Mouse (Mus musculus) cortical plate, adult 2 months (tissue): ENCODE measurements around the gene Tns1. TPM values are rescaled to one million over a fixed set of nuclear protein-coding genes. Genes with fewer than 3 reads are reported as not detected.

ENCODE experiments used
- H3K27ac ChIP-seq: fragments of 200-500 bp; 2 replicates; pipeline ENCODE4 v1.5.1; 2012; ENCODE audit warnings: low read length, control low read depth, inconsistent platforms; ENCODE audit not compliant: insufficient read depth
- H3K4me1 ChIP-seq: fragments of 200-500 bp; 2 replicates; pipeline ENCODE4 v1.6.1; 2011; ENCODE audit warnings: low read length; ENCODE audit not compliant: control insufficient read depth, insufficient read depth
- H3K4me3 ChIP-seq: fragments of 200-500 bp; 2 replicates; pipeline ENCODE4 v1.5.1; 2011; ENCODE audit warnings: mild to moderate bottlenecking, low read length, control low read depth; ENCODE audit not compliant: insufficient read depth
- CTCF ChIP-seq: fragments of 200-500 bp; IDR thresholded peaks from 2 replicates; pipeline ENCODE4 v1.5.1; 2011; ENCODE audit warnings: mild to moderate bottlenecking, control low read depth, low read length; ENCODE audit not compliant: insufficient read depth; ENCODE audit errors: extremely low read depth
- POLR2A ChIP-seq: fragments of 200-500 bp; IDR thresholded peaks from 2 replicates; pipeline ENCODE4 v1.6.1; 2011; ENCODE audit warnings: mild to moderate bottlenecking, low read length, control low read depth; ENCODE audit not compliant: insufficient read depth; ENCODE audit errors: extremely low read depth
- polyA plus RNA-seq: library from polyadenylated mRNA; depleted of rRNA; stranded (reverse); fragments of >200 nt; gene quantifications from 2 replicates; pipeline ENCODE4 v1.2.3, GENCODE M21; 2012

Gene Tns1
- polyA plus RNA-seq, 1 experiment = 23.0 TPM

GRCm38 (mm10) chr1:74084065-74084705, 40.1 kb downstream of the Tns1 start:
- H3K4me1 ChIP-seq = peaks cover 2% of the 10 kb centered on the region; the same call in 1 of the 2 replicates
- TF ChIP-seq POLR2A = no peak
- no peak for TF ChIP-seq CTCF
- H3K4me3 ChIP-seq = no peak overlapping the region
- no peak overlapping the region for H3K27ac ChIP-seq

GRCm38 (mm10) chr1:74082841-74083463, 41.3 kb downstream of the Tns1 start:
- Histone ChIP-seq H3K27ac (no peak overlapping the region), H3K4me3 (no peak overlapping the region), H3K4me1 (peaks cover 2% of the 10 kb centered on the region; the same call in 1 of the 2 replicates)
- TF ChIP-seq POLR2A (no peak), CTCF (peak; percentile 61)

DNA sequence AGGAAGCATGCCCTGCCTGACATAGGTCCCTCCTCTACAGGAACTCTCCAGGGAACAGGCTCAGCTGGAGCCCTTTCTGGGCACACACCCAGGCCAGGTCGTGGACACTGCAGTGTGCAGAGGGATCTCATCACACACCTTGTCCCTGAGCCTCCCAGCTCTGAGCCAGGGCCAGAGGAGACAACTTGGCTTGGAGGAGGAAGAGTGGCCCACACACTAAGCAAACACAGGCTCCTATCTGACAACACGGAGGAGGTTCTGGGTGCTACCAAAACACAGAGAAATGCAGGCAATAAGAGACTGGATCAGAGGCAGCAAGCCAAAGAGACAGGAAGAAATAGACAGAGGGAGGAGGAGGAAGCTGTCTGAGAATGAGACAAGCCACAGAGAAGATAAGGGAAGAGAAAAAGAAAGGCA, 42.7 kb downstream of the Tns1 start:
- peaks cover 2% of the 10 kb centered on the region; the same call in 1 of the 2 replicates for H3K4me1 ChIP-seq
- TF ChIP-seq POLR2A (no peak), CTCF (no peak)
- H3K4me3 ChIP-seq = no peak overlapping the region
- H3K27ac ChIP-seq = no peak overlapping the region

DNA sequence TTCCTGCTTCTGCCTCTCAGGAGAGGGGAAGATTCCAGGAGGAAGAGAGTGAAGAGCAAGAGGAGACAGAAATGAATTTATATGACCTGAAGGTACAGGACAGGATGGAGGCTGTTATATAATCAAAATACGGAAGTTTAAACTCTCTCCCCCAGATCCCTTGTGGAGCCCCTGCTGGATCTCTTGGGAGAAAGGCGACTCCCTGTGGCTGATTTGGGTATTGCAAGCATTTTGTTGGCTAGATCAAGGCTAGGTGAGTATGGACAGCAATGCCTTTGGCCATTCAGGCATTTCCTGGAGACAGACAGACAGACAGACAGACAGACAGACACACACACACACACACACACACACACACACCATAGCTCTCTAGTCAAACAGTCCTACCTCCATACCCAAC, 46.9 kb downstream of the Tns1 start:
- Histone ChIP-seq H3K4me1 (peaks cover 2% of the 10 kb centered on the region; the same call in 1 of the 2 replicates), H3K27ac (no peak overlapping the region), H3K4me3 (no peak overlapping the region)
- TF ChIP-seq CTCF (peak; percentile 63), POLR2A (no peak)

DNA sequence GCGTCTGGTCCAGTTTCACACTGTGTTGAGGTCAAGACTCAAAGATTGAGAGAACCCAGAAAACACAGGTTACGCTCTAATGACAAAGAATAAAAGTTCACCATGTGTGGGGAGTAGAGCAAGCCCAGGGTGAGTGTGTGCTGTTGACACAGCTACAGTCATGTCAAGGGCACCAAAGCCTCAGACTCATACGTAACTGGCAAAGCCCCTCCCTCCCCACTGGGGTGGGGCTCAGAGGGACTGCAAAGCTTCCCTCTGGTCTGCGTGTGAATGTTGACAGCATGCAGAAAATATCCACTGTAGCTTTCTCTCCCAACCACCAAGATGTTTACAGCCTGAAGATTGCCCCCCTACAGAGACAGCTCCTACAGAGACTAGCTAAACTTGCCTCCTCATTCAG, 48.0 kb downstream of the Tns1 start:
- H3K4me1 ChIP-seq = no peaks in the 10 kb centered on the region; the same call in 1 of the 2 replicates
- TF ChIP-seq CTCF (no peak), POLR2A (no peak)
- H3K4me3 ChIP-seq = no peak overlapping the region
- H3K27ac ChIP-seq = no peak overlapping the region

DNA sequence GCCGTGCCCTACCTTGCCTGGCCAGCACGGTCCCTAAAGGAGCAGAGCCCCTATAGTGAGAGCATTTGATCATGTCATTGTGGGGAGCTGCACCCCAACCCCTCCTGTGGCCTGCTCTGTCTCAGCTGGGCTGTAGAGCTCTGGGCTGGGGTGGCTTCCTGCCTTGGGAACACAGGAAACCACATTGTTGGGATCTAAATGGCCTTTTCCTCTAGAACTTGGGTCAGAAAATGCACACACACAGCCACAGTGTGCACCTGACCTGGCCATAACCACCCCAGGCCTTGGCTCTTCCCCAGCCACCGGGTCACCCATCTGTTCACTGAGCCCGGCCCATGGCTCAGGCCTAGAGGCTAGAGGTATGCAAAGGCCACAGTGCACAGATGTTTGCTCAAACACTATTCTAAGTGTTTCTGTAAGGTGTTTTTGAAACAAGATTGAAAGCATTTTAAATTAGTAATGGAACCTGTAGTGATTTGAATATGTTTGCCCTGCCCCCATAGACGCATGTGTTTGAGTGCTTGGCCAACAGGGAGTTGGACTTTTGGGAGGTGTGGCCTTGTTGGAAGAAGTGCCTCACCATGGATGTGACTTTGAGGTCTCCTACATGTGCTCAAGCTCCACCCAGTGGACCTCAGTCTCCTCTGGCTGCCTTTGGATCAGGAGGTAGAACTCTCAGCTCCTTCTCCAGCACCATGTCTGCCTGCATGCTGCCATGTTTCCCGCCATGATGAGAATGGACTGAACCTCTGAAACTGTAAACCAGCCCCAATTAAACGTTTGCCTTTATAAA, 49.4 kb downstream of the Tns1 start:
- H3K4me3 ChIP-seq = no peak overlapping the region
- TF ChIP-seq CTCF = no peak
- no peak for TF ChIP-seq POLR2A
- no peaks in the 10 kb centered on the region; the same call in 1 of the 2 replicates for H3K4me1 ChIP-seq
- H3K27ac ChIP-seq = peak overlapping the region; percentile 79

GRCm38 (mm10) chr1:74073791-74074190, 50.5 kb downstream of the Tns1 start:
- no peak for TF ChIP-seq CTCF
- no peak for TF ChIP-seq POLR2A
- H3K4me3 ChIP-seq = no peak overlapping the region
- H3K27ac ChIP-seq = no peak overlapping the region
- H3K4me1 ChIP-seq = no peaks in the 10 kb centered on the region; the same call in 1 of the 2 replicates

DNA sequence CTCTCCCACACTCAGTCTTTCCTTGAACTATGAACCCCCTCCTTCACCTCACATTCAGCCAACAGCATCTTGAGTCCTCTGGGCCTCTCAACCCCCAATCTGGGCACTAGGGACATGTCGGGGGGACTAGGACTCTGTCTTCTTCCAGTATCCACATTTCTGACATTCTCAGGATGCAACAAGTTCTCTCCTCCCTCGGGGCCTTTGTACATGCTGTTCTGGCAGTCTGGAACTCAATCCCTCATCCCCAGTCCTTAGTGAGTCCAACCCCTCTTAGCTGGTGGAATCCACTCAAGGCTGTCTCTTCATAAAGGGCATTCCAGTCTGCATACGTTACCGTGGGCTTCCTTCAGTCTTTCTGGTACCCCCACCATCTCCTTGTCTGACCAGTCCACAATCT, 53.5 kb downstream of the Tns1 start:
- Histone ChIP-seq H3K4me1 (no peaks in the 10 kb centered on the region), H3K4me3 (no peak overlapping the region), H3K27ac (no peak overlapping the region)
- TF ChIP-seq POLR2A = no peak
- no peak for TF ChIP-seq CTCF

GRCm38 (mm10) chr1:74070001-74070551, 54.2 kb downstream of the Tns1 start:
- Histone ChIP-seq H3K27ac (no peak overlapping the region), H3K4me1 (no peaks in the 10 kb centered on the region), H3K4me3 (no peak overlapping the region)
- no peak for TF ChIP-seq POLR2A
- TF ChIP-seq CTCF = no peak

DNA sequence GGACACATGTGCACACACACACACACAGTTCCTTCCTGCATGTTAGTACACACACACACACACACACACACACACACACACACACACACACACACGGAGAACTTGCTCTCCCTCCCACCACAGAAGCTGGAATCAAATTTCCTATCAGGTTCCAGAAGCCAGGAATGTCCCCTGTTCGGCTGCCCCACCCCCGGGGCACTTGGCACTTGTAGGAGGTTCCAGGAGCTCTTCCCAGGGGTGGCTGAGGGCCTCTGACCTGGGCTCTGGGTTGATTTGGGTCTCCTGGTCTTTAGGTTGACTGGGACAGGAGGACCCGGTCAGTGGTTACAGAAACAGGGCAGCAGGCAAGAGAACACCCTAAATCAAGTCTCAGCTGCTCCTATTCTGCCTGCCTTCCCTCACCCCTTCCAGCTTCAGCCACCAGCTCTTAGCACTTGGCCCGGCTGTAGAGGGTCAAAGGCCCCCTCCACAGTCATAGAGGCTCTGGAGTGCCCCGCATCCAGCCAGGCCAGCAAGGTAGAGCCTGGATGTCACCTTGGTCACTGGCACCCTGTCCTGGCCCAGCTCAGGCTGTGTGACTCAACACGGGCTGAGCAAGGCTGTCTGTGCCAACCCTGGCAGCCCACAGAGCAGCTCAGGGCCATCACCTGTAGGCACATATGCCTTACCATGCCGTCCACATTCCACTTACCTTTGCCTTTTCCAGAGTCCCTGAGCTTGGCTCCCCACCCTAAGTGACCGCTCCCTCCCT, 55.0 kb downstream of the Tns1 start:
- TF ChIP-seq CTCF = no peak
- TF ChIP-seq POLR2A = no peak
- H3K27ac ChIP-seq = no peak overlapping the region
- H3K4me1 ChIP-seq = no peaks in the 10 kb centered on the region

More for the DNA sequence above, 55.0 kb downstream of the Tns1 start:
- no peak overlapping the region for H3K4me3 ChIP-seq
